ENCODE assay signal across 7 mouse cellular contexts in the genomic region with DNA sequence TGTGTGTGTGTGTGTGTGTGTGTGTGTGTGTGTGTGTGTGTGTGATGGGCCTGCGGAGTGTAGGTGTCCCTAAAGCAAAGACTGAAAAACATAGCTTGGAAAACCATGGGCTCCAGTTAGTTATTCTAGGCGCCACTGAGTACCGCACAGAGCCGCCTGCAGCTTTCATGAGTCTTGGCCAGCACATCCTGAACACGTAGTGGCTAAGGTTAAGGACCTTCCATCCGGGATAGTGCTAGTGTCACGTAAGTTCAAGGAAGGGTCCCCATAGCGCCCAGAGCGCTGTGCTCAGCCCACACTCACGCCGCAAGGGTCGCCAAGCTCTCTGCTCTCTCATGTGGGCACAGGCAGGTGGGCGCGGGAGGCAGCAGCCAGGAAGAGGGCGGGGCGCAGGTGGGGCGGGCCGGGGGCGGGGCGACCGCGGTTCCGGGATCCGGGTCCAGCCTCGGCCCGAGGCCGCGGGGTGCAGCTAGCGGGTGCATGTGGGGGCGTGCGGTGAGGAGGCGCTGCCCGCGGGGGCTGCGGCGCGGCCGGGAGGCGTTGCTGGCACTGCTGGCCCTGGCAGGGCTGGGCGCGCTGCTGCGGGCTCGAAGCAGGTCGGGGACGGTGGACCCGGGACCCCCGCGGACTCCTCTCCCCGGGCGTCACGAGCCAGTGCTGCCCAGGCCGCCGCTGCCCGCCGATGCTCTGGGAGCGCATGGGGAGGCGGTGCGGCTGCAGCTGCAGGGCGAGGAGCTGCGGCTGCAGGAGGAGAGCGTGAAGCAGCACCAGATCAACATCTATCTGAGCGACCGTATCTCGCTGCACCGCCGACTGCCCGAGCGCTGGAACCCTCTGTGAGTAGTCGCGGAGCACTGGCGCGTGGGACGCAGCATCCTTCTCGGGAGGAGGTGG. TPM values are rescaled to one million over a fixed set of nuclear protein-coding genes. Genes with fewer than 3 reads are reported as not detected.
DNase-seq lines count a peak whose midpoint lies in the region; ATAC-seq and TF ChIP-seq lines count a peak whose summit lies in the region.

Gene Galnt12, plus strand, starts transcription at position 417 of the 894 bp plus-strand sequence.

- DNase-seq in B cell, adult 2 months: peak; percentile 40 to 48
- peak; percentile 77 for DNase-seq in CD4-positive, CD25-positive, alpha-beta regulatory T cell, adult 2 months (ENCODE audit: low read depth, low spot score)
- DNase-seq in embryo, embryonic 10.5 days (ENCODE audit: low spot score): peak; percentile 48
- DNase-seq in heart, postnatal 36 days: peak; percentile 9 to 18
- DNase-seq in limb, embryonic 10.5 days (ENCODE audit: low spot score): peak; percentile 66

- H3K9ac ChIP-seq in midbrain, embryonic 16.5 days (ENCODE audit: low read depth, low read length): peak within 1 kb of the TSS; percentile 80

- peak; percentile 87 for ATAC-seq in midbrain, embryonic 16.5 days

- WGBS in limb, embryonic 10.5 days: 1% methylated on average over 71 of the region's 74 CpGs
- under 1% methylated on average over 70 of the region's 74 CpGs for WGBS in midbrain, embryonic 16.5 days

- H3K27ac ChIP-seq in limb, embryonic 10.5 days: peak within 1 kb of the TSS; percentile 32
- no peak within 1 kb of the TSS for H3K27ac ChIP-seq in midbrain, embryonic 16.5 days (ENCODE audit: low read length)
- no peak within 1 kb of the TSS for H3K27ac ChIP-seq in testis, adult 2 months (ENCODE audit: control insufficient read depth, insufficient read depth, low read depth, low read length)

- intact Hi-C loops in heart, postnatal 36 days (cut with DNase I): no loop called here

- no peaks in the 10 kb centered on the region for H3K9me3 ChIP-seq in limb, embryonic 10.5 days (replicated peaks)
- no peaks in the 10 kb centered on the region for H3K9me3 ChIP-seq in midbrain, embryonic 16.5 days (replicated peaks; ENCODE audit: control insufficient read depth, low read length, poor library complexity, severe bottlenecking)

- H3K4me2 ChIP-seq in midbrain, embryonic 16.5 days (ENCODE audit: low read length): peak within 1 kb of the TSS; percentile 91

- TF ChIP-seq CTCF in testis, adult 2 months (IDR thresholded peaks at IDR 0.05; ENCODE audit: control insufficient read depth, insufficient read depth, insufficient replicate concordance, low read depth, low read length): no peak

- H3K36me3 ChIP-seq in limb, embryonic 10.5 days: no peaks in the 10 kb centered on the region
- H3K36me3 ChIP-seq in midbrain, embryonic 16.5 days (ENCODE audit: control insufficient read depth, insufficient read depth, low read length): no peaks in the 10 kb centered on the region
- no peaks in the 10 kb centered on the region for H3K36me3 ChIP-seq in testis, adult 2 months (ENCODE audit: control insufficient read depth, insufficient read depth, low read length)

- TF ChIP-seq POLR2A in testis, adult 2 months (IDR thresholded peaks at IDR 0.05; ENCODE audit: control insufficient read depth, low read depth, low read length): no peak

- H3K27me3 ChIP-seq in limb, embryonic 10.5 days (ENCODE audit: low read depth, poor library complexity, severe bottlenecking): peaks cover 59% of the 10 kb centered on the region
- H3K27me3 ChIP-seq in midbrain, embryonic 16.5 days (ENCODE audit: control insufficient read depth, insufficient read depth, low read depth, low read length): peaks cover 9% of the 10 kb centered on the region
- no peaks in the 10 kb centered on the region; the same call in 1 of the 2 replicates for H3K27me3 ChIP-seq in testis, adult 2 months (ENCODE audit: control insufficient read depth, insufficient read depth, low read length)

- peaks cover 28% of the 10 kb centered on the region for H3K4me1 ChIP-seq in limb, embryonic 10.5 days
- H3K4me1 ChIP-seq in midbrain, embryonic 16.5 days (ENCODE audit: control insufficient read depth, insufficient read depth, low read length): peaks cover 13% of the 10 kb centered on the region; the same call in 1 of the 2 replicates
- H3K4me1 ChIP-seq in testis, adult 2 months (ENCODE audit: control insufficient read depth, insufficient read depth, low read length): peaks cover 8% of the 10 kb centered on the region; the same call in 1 of the 2 replicates

- peak within 1 kb of the TSS; percentile 84 for H3K4me3 ChIP-seq in limb, embryonic 10.5 days
- peak within 1 kb of the TSS; percentile 81 for H3K4me3 ChIP-seq in midbrain, embryonic 16.5 days (ENCODE audit: low read depth, low read length)
- peak within 1 kb of the TSS; percentile 80 for H3K4me3 ChIP-seq in testis, adult 2 months (ENCODE audit: control insufficient read depth, low read depth, low read length)

RNA-seq across cellular contexts. Expression of gene Galnt12, which starts in this region (rescaled TPM):
- total RNA-seq in heart, postnatal 36 days (2021): under 1 TPM; 0.19 to 0.47 TPM
- 2.2 and 2.9 TPM in 2 replicates for polyA plus RNA-seq in limb, embryonic 10.5 days (2016; fragmentation: Nextera tagmentation; extraction: Ambion mirVana)
- 1.7 and 1.8 TPM in 2 replicates for polyA plus RNA-seq in midbrain, embryonic 16.5 days (2015; fragmentation: Nextera tagmentation; extraction: Ambion mirVana)
- polyA plus RNA-seq in testis, adult 2 months (2012; rRNA removed): 2.0 and 2.4 TPM in 2 replicates

Comparison
In these comparisons a context has a peak if more than half of its experiments do, and no peak if none do; other contexts are left out.
1. Peak in DNase-seq in heart, postnatal 36 days; RNA of the gene not detected or under 1 TPM.
2. DNase-seq: peak in every context shown above with its lines; median percentile 77 in CD4-positive, CD25-positive, alpha-beta regulatory T cell, adult 2 months; 66 in limb, embryonic 10.5 days; 48 in embryo, embryonic 10.5 days; 44 in B cell, adult 2 months; 14 in heart, postnatal 36 days.